Mouse (Mus musculus) adrenal gland, postnatal 25 days (tissue): ENCODE measurements around the gene Alg10b. TPM values are rescaled to one million over a fixed set of nuclear protein-coding genes. Genes with fewer than 3 reads are reported as not detected.
"Not testable (repeated sequence)": the region's sequence is repeated elsewhere in the genome, so short reads cannot be mapped to it uniquely, and the experiment has no call there.

Experiments used
- DNase-seq: peaks from one replicate; pipeline ENCODE4 v3.0.0; 2021; ENCODE audit warnings: mixed read lengths
- long read RNA-seq: library from polyadenylated mRNA; stranded (forward); transcript quantifications from one replicate; pipeline ENCODE4 v2.0.0, GENCODE M21; 2021
- microRNA-seq, 2 experiments: library from miRNA; unstranded; fragments of <30 nt; microRNA quantifications; one replicate each; pipeline ENCODE4 v1.2.0; 2021
- total RNA-seq: library from RNA; stranded (reverse); gene quantifications from 2 replicates; pipeline ENCODE4 v1.2.3, GENCODE M21; 2021

Gene Alg10b
- 31.4 and 36.1 TPM in 2 replicates for total RNA-seq
- long read RNA-seq, full-length matches to known transcripts: 2 of 9 reads
- long read RNA-seq, partial matches to known transcripts: 1 of 9 reads
- long read RNA-seq, other reads (novel, unspliced or antisense): 6 of 9 reads

- DNase-seq: peak; percentile 86
Measured at GRCm38 (mm10) chr15:90223969-90224750, at the start of gene Alg10b. TSS of gene Alg10b (plus strand) at chr15:90224311.

GRCm38 (mm10) chr15:90183108-90183507 lies 41.0 kb upstream of the Alg10b start:
- not testable (repeated sequence) for DNase-seq

- DNase-seq: no peak
Measured at GRCm38 (mm10) chr15:90183511-90183910, 40.6 kb upstream of the Alg10b start.

GRCm38 (mm10) chr15:90184743-90185142 lies 39.4 kb upstream of the Alg10b start:
- no peak for DNase-seq

DNA sequence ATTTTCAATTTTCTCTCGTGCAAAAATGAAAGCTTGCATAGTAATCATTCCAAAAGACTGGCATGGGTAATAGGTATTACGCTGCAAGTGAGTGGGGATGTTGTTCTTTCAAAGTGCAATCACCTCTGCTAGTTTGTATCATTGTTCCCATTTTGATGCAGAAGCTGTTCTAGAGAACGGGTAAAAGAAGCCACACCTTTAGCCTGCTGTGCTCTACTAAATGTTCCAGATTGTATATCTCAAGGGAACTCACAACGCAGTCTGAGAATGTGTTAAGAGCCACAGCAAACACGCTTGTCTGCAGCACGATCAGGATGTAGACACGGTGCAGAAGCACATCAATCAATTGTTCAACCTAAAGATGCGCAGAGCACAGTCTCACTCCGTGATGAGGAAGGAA lies 34.6 kb upstream of the Alg10b start:
- DNase-seq: no peak

GRCm38 (mm10) chr15:90213946-90214345 lies 10.2 kb upstream of the Alg10b start:
- no peak for DNase-seq

DNA sequence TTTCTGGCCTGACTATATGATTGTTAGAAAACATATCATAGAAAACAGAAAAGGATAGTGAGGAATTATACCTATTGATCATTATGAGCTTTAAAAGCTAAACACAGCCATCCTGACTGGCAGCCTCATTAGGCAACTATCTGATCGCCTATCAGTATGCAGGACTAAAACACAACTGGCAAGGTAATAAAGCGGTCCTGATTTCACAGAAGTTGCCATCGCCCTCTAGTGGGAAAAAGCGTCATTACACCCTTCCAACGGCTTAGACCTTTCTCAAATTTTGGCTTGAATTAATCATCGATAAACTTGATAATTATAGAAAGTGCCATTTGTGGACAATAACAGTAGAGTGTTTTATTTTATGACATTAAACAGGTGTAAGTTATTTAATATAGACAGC lies 9.2 kb upstream of the Alg10b start:
- DNase-seq: peak; percentile 38

DNA sequence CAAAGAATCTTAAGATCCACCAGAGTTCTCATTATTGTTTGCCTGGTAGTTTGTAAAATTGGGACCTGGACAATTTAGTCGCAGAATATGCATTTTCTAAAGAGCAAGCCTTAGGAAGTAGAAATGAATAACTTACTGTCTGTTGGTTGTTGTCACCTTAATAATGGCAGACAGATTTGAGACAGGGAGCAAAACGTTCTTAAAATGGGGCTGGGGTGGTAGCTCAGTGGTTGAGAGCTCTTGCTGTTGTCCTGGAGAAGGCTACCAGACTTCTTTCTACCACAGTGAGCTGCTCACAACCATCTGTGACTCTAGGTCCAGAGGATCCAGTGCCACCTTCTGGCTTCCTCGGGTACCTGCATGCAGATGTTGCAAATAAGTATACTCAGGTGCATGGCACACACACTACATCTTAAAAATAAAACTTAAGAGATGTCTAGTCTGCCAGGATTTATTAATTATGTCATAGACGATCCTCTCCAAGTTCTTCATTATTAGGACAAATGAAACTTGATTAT lies 1.0 kb downstream of the Alg10b start:
- no peak for DNase-seq

DNA sequence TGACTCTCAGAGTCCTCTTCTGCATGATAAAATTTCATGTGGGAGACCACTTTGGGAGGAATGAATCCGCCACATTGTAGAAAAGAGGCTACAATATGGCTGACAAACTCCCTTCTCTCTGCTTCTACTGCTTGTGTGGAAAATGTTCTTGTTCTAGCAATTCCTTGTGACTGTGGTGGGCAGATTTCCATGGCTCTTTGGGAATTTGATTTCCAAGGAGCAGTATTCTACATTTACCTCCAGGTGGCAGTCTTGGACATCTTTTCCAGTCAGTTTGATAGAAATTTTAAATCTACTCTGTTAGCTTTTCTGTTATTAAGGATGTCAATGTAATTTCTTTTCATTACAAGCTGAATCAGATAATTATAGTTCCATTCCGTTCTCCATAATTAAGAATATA lies 13.5 kb downstream of the Alg10b start:
- no peak for DNase-seq

GRCm38 (mm10) chr15:90244081-90244480 lies 20.0 kb downstream of the Alg10b start:
- DNase-seq: no peak

DNA sequence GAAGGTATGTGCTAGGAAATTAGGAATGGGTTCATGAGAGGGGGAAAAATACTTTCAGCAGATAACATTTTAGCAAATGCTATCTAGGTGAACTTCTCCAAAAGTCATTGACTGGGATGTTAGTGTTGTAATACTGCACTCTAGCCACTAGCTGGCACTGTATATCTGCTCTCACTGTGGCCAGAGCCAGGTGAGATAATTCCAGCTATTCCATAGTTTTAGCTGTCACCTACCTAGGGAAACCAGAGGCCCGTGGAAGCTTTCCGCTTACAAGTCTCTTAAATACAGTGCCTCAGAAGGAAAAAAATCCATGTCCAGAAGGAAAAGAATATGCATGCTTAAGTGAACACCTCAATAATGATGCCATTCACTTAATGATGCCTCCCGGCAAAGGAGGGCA lies 25.6 kb downstream of the Alg10b start:
- no peak for DNase-seq

DNA sequence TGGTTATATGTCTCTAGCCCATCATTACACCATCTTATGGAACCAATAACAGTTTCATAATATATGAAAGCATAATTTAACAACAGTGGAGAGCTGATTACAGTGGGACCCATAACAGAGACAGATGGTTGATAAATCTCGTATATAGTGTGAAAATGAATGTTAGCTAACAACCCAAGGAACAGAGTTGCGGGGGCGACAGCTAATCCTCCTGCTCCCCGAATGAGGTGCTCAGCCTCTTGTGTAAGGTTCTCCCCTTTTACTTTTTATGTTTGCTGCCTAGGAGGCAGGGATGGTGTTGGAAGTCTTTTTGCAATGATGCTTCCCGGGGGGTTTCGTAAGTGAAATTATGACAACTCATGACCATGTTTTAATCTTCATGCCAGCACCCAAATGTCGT lies 58.8 kb downstream of the Alg10b start:
- DNase-seq: no peak

Small RNAs within 50 kb of the gene (microRNA-seq; reads per million reads assigned to microRNA genes)
- 0.36 to 1.4 reads per million in 2 experiments for gene Mir7648
